Mouse (Mus musculus) midbrain, embryonic 10.5 days (tissue): Measurements from ENCODE around the gene Prep. TPM values are rescaled to one million over a fixed set of nuclear protein-coding genes. Genes with fewer than 3 reads are reported as not detected.

ENCODE experiments used
- DNase-seq: peaks from one replicate; pipeline ENCODE4 v3.0.0-alpha.2; 2017; ENCODE audit warnings: low spot score
- H3K27ac ChIP-seq: fragments of 300-500 bp; sonication (generic); replicated peaks from 2 replicates; pipeline ENCODE4 v1.5.1; 2016; ENCODE audit warnings: mild to moderate bottlenecking
- H3K27me3 ChIP-seq: fragments of 300-500 bp; sonication (generic); 2 replicates; pipeline ENCODE4 v1.6.1; 2016; ENCODE audit warnings: low read depth, mild to moderate bottlenecking; ENCODE audit not compliant: poor library complexity, severe bottlenecking
- H3K36me3 ChIP-seq: fragments of 300-500 bp; sonication (generic); 2 replicates; pipeline ENCODE4 v1.6.1; 2016; ENCODE audit warnings: mild to moderate bottlenecking, moderate library complexity
- H3K4me1 ChIP-seq: fragments of 300-500 bp; sonication (generic); 2 replicates; pipeline ENCODE4 v1.6.1; 2016
- H3K4me3 ChIP-seq: fragments of 300-500 bp; sonication (generic); 2 replicates; pipeline ENCODE4 v1.5.1; 2016; ENCODE audit warnings: mild to moderate bottlenecking, moderate library complexity
- H3K9me3 ChIP-seq: fragments of 300-500 bp; sonication (generic); replicated peaks from 2 replicates; pipeline ENCODE4 v1.6.1; 2016; ENCODE audit warnings: mild to moderate bottlenecking
- WGBS: fragments of 180-500 bp; shearing (Covaris S2); methylation state at CpG from one replicate; pipeline ENCODE4 v1.1.7; 2016; 5-methylcytosine and 5-hydroxymethylcytosine counted together
- polyA plus RNA-seq: library from polyadenylated mRNA; unstranded; fragments of >200 nt; fragmentation: Nextera tagmentation; extraction: Ambion mirVana; gene quantifications from 2 replicates; pipeline ENCODE4 v1.2.1, GENCODE M21; 2016

The Prep gene
- polyA plus RNA-seq, 1 experiment from 2014 or later: 36.6 TPM

GRCm38 (mm10) chr10:45136806-45137205 lies 69.8 kb downstream of the Prep start:
- WGBS: 93% methylated on average over 7 of the region's 7 CpGs
- Histone ChIP-seq H3K4me3 (no peak overlapping the region), H3K36me3 (peaks cover 35% of the 10 kb centered on the region)

GRCm38 (mm10) chr10:45139910-45140309 lies 72.9 kb downstream of the Prep start:
- Histone ChIP-seq H3K27ac (no peak overlapping the region), H3K27me3 (no peaks in the 10 kb centered on the region), H3K9me3 (no peaks in the 10 kb centered on the region), H3K4me3 (no peak overlapping the region), H3K4me1 (peaks cover 14% of the 10 kb centered on the region), H3K36me3 (peaks cover 41% of the 10 kb centered on the region)
- WGBS: 68% methylated on average over 4 of the region's 4 CpGs
- no peak for DNase-seq

More at GRCm38 (mm10) chr10:45136806-45137205, 69.8 kb downstream of the Prep start:
- Histone ChIP-seq H3K27me3 (no peaks in the 10 kb centered on the region), H3K4me1 (peaks cover 14% of the 10 kb centered on the region), H3K27ac (no peak overlapping the region), H3K9me3 (no peaks in the 10 kb centered on the region)
- DNase-seq: no peak

DNA sequence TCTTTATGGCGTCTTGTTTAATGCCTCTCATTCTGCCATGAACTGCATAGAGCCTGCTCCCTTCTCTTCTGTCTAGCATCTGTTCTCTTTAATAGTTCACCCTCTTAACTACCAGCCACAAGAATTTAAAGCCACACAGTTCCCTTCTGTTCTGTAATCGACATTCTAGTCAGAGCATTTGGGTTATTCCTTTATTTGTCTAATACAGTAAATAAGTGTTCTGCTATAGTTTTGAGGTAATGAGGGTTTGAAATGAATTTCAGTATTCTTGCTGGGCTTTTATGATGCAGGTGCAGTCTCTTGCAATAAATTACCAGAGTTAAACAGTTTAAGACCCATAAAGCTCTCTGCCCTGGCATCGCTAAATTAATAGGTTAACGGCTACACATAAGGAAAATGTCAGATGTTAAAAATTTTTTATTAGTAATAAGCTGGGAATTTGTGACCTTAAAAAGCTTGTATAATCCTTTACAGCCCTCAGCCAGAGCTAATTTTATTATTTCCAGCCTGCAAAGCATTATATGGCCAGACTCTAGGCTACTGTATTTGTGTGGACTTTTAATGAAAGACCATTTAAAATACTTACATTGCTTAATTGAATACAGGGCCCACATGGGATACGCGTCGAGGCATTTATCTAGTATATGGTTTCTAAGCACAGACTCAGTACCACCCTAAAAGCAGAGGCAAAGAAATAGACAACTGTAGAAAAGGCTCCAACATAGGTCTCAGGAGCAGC lies 73.6 kb downstream of the Prep start:
- DNase-seq: no peak
- Histone ChIP-seq H3K36me3 (peaks cover 37% of the 10 kb centered on the region), H3K27me3 (no peaks in the 10 kb centered on the region), H3K4me1 (peaks cover 16% of the 10 kb centered on the region), H3K9me3 (no peaks in the 10 kb centered on the region), H3K4me3 (no peak overlapping the region), H3K27ac (no peak overlapping the region)
- 94% methylated on average over 7 of the region's 7 CpGs for WGBS

- Histone ChIP-seq H3K9me3 (no peaks in the 10 kb centered on the region), H3K27ac (no peak overlapping the region), H3K4me1 (peaks cover 32% of the 10 kb centered on the region), H3K27me3 (no peaks in the 10 kb centered on the region), H3K4me3 (no peak overlapping the region), H3K36me3 (peaks cover 23% of the 10 kb centered on the region)
- 83% methylated on average over 5 of the region's 5 CpGs for WGBS
- no peak for DNase-seq
Measured at GRCm38 (mm10) chr10:45142359-45142758, 75.4 kb downstream of the Prep start.

DNA sequence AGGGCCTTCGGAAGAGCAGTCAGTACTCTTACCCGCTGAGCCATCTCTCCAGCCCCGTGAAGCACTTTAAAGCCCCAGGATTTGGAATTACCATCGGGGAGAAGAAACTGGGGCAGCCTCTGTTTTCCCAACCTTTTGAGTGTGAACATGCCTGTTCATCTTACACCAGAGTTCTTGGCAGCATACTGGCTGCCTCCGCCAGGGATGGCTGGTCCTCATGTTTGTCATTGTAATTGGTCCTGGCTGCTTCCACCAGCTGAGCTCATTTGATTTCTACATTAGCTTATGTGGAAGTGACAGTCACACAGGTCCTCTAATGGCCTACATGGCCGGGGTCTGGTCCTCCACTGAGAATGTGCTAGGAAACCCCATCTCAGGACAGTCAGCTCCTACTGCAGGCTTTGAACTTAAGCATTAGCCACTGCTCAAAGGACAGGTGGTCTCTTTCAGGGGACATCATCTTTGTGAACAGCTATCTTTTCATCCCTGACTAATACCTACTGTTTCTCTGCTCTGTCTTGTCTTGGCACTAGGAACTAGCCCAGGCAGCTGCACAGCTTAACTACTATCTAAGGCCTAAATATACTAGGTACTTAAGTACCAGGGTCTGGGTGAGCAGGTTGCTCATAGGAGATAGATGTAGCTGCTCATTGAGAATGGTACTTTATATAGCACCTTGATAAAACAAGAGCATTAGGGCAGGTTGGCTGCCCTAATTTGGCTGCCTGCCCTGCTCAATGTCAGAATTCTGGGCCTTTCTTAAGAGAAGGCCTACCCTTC lies 77.2 kb downstream of the Prep start:
- H3K4me3 ChIP-seq: no peak overlapping the region
- H3K36me3 ChIP-seq: peaks cover 24% of the 10 kb centered on the region
- no peaks in the 10 kb centered on the region for H3K9me3 ChIP-seq
- no peak overlapping the region for H3K27ac ChIP-seq
- DNase-seq: no peak
- H3K4me1 ChIP-seq: peaks cover 32% of the 10 kb centered on the region
- H3K27me3 ChIP-seq: no peaks in the 10 kb centered on the region
- WGBS: 96% methylated on average over 6 of the region's 6 CpGs

- H3K27me3 ChIP-seq: no peaks in the 10 kb centered on the region
- DNase-seq: peak; percentile 22
- peak overlapping the region; percentile 74 for H3K27ac ChIP-seq
- WGBS: 14% methylated on average over 6 of the region's 6 CpGs
- H3K36me3 ChIP-seq: peaks cover 50% of the 10 kb centered on the region
- H3K4me3 ChIP-seq: no peak overlapping the region
- no peaks in the 10 kb centered on the region for H3K9me3 ChIP-seq
- H3K4me1 ChIP-seq: peaks cover 39% of the 10 kb centered on the region
Measured at GRCm38 (mm10) chr10:45146821-45147220, 79.8 kb downstream of the Prep start.

- H3K36me3 ChIP-seq: peaks cover 77% of the 10 kb centered on the region
- no peak overlapping the region for H3K4me3 ChIP-seq
- H3K27ac ChIP-seq: no peak overlapping the region; the same call in 1 of the 2 replicates
- 67% methylated on average over 5 of the region's 5 CpGs for WGBS
- H3K9me3 ChIP-seq: no peaks in the 10 kb centered on the region
- DNase-seq: peak; percentile 40
- no peaks in the 10 kb centered on the region for H3K27me3 ChIP-seq
- H3K4me1 ChIP-seq: peaks cover 32% of the 10 kb centered on the region
Measured at GRCm38 (mm10) chr10:45151137-45151536, 84.1 kb downstream of the Prep start.

DNA sequence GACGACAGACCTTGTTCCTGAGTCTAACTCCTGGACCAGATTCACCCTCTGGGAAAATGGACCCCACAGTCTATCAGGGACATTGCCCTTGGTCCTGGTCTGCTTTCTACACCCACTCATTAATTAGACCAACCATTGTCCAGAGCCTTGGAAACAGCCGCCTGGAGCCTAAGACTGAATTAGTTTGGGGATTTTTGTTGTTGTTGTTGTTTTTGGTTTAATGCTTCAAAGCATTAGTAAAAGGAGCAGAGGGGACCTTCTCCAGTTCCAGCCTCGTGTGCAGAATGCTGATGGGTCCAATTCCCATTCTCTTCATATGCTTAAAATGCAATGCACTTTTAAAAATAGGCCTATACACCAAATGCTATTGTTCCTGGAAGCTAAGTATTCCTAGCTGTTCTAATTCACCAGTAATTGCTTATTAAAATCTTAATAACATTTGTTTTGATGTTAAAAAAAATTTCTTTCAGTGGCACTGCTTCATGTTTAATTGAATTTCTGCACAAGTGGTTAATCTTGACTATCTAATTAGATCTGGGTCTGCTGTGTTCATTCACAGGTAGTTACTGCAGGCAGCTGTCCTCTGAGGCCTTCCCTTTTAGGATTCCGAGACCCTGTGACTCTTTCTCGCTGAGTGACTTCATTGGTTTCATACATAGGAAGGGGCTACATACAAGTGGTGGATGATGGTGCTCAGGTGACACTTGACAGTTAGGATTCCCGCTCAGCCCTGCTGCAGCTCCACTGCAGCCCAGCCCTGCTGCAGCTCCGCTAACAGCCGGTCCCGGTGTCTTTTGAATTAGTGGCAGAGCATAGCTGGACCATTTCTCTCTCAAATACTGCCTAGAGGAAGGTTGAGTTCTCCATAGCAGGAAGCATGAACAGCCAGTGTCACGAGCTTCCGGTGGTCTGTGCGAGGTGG lies 85.0 kb downstream of the Prep start:
- no peaks in the 10 kb centered on the region for H3K9me3 ChIP-seq
- peaks cover 23% of the 10 kb centered on the region for H3K4me1 ChIP-seq
- no peak for DNase-seq
- no peak overlapping the region for H3K27ac ChIP-seq
- peaks cover 86% of the 10 kb centered on the region for H3K36me3 ChIP-seq
- 92% methylated on average over 12 of the region's 12 CpGs for WGBS
- no peaks in the 10 kb centered on the region for H3K27me3 ChIP-seq
- H3K4me3 ChIP-seq: no peak overlapping the region

GRCm38 (mm10) chr10:45154557-45155060 lies 87.6 kb downstream of the Prep start:
- peaks cover 100% of the 10 kb centered on the region for H3K36me3 ChIP-seq
- H3K27ac ChIP-seq: no peak overlapping the region
- 97% methylated on average over 14 of the region's 14 CpGs for WGBS
- no peaks in the 10 kb centered on the region for H3K27me3 ChIP-seq
- H3K4me3 ChIP-seq: no peak overlapping the region
- H3K9me3 ChIP-seq: no peaks in the 10 kb centered on the region
- DNase-seq: no peak
- H3K4me1 ChIP-seq: peaks cover 10% of the 10 kb centered on the region

- H3K4me1 ChIP-seq: peaks cover 5% of the 10 kb centered on the region; the same call in 1 of the 2 replicates
- no peaks in the 10 kb centered on the region for H3K9me3 ChIP-seq
- H3K4me3 ChIP-seq: no peak overlapping the region
- no peaks in the 10 kb centered on the region for H3K27me3 ChIP-seq
- no peak for DNase-seq
- peaks cover 10% of the 10 kb centered on the region; the same call in 1 of the 2 replicates for H3K36me3 ChIP-seq
- WGBS: 91% methylated on average over 8 of the region's 8 CpGs
- no peak overlapping the region for H3K27ac ChIP-seq
Measured at GRCm38 (mm10) chr10:45165851-45166250, 98.8 kb downstream of the Prep start.

GRCm38 (mm10) chr10:45173927-45174326 lies 106.9 kb downstream of the Prep start:
- Histone ChIP-seq H3K27ac (no peak overlapping the region), H3K4me3 (no peak overlapping the region), H3K27me3 (no peaks in the 10 kb centered on the region), H3K36me3 (no peaks in the 10 kb centered on the region), H3K4me1 (peaks cover 5% of the 10 kb centered on the region; the same call in 1 of the 2 replicates), H3K9me3 (no peaks in the 10 kb centered on the region; the same call in 1 of the 2 replicates)
- no peak for DNase-seq
- 85% methylated on average over 8 of the region's 8 CpGs for WGBS

GRCm38 (mm10) chr10:45174345-45174744 lies 107.3 kb downstream of the Prep start:
- no peak overlapping the region for H3K27ac ChIP-seq
- 91% methylated on average over 3 of the region's 3 CpGs for WGBS
- no peak for DNase-seq
- no peaks in the 10 kb centered on the region for H3K27me3 ChIP-seq
- H3K4me1 ChIP-seq: peaks cover 5% of the 10 kb centered on the region; the same call in 1 of the 2 replicates
- H3K4me3 ChIP-seq: no peak overlapping the region
- no peaks in the 10 kb centered on the region; the same call in 1 of the 2 replicates for H3K9me3 ChIP-seq
- H3K36me3 ChIP-seq: no peaks in the 10 kb centered on the region
